Mouse (Mus musculus) megakaryocyte progenitor cell, adult 5-6 weeks (primary cell): ENCODE data around the gene Gpr150. TPM values are rescaled to one million over a fixed set of nuclear protein-coding genes. Genes with fewer than 3 reads are reported as not detected.

Experiments
- ATAC-seq: replicated peaks from 2 replicates; pipeline ENCODE4 v1.8.0; 2016; ENCODE audit warnings: mild to moderate bottlenecking, moderate TSS enrichment, inconsistent platforms; ENCODE audit not compliant: poor library complexity
- total RNA-seq, 2 experiments: library from RNA; stranded (forward) in 1 of 2; stranded (reverse) in 1 of 2; fragments of 157-497, 149-512 nt in 1 of 2; fragments of 200-1000 nt in 1 of 2; gene quantifications; 2 replicates each; pipeline versions ENCODE4 v1.2.3 to v1.2.4; 2015 to 2017

The Gpr150 gene
- total RNA-seq, 2 experiments from 2014 or later, result 0.50 to 0.52 TPM

- ATAC-seq, result peak; percentile 57
Observed at GRCm38 (mm10) chr13:76017465-76017864, 39.3 kb downstream of the Gpr150 start.

DNA sequence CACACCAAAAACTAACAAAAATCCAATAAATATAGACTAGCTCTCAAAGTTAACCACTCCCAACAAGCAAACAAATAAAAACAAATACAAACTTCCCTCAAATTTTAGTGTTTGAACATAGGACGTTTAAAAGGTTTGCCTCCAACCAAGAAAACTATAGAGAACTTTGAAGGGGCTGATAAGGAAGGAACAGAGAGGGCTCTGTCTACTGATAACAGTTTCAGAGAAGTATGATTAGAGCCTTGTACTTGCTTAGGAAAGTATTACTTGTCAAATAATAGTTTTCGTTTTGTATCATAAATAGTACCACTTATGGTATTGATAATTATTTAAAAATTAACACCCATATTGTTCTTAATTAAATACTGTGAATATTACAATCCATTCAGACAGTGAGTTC lies 42.3 kb downstream of the Gpr150 start:
- no peak for ATAC-seq

Other genes starting within 250 kb of the Gpr150 start
- gene Glrx, start 217.1 kb downstream of the Gpr150 start, total RNA-seq (2015), result 225 and 237 TPM in 2 replicates
- gene Glrx, start 217.1 kb downstream of the Gpr150 start, total RNA-seq (2017), result 116 and 123 TPM in 2 replicates
- 5.9 and 9.1 TPM in 2 replicates for gene Rhobtb3, start 113.1 kb downstream of the Gpr150 start, total RNA-seq (2015)
- 6.6 and 9.1 TPM in 2 replicates for gene Rhobtb3, start 113.1 kb downstream of the Gpr150 start, total RNA-seq (2017)
- not detected in 2 replicates for gene Spata9, start 89.8 kb downstream of the Gpr150 start, total RNA-seq (2015)
- gene Spata9, start 89.8 kb downstream of the Gpr150 start, total RNA-seq (2017), result not detected in 2 replicates
- 14.9 and 27.3 TPM in 2 replicates for gene Rfesd, start 38.3 kb downstream of the Gpr150 start, total RNA-seq (2015)
- 11.3 and 14.8 TPM in 2 replicates for gene Rfesd, start 38.3 kb downstream of the Gpr150 start, total RNA-seq (2017)
- 12.6 and 13.4 TPM in 2 replicates for gene Arsk, start 41.7 kb upstream of the Gpr150 start, total RNA-seq (2015)
- gene Arsk, start 41.7 kb upstream of the Gpr150 start, total RNA-seq (2017), result 10.1 and 14.7 TPM in 2 replicates
- 26.1 and 33.4 TPM in 2 replicates for gene Ttc37, start 41.7 kb upstream of the Gpr150 start, total RNA-seq (2015)
- 37.1 and 42.2 TPM in 2 replicates for gene Ttc37, start 41.7 kb upstream of the Gpr150 start, total RNA-seq (2017)
- gene Fam81b, start 248.1 kb upstream of the Gpr150 start, total RNA-seq (2015), result not detected in 2 replicates
- not detected in 2 replicates for gene Fam81b, start 248.1 kb upstream of the Gpr150 start, total RNA-seq (2017)